Mouse (Mus musculus) limb, embryonic 13.5 days (tissue): ENCODE results near the gene Senp1. TPM values are rescaled to one million over a fixed set of nuclear protein-coding genes. Genes with fewer than 3 reads are reported as not detected.

Source experiments
- ATAC-seq: fragments of 200-750 bp; cut with Nextera tagmentation; 2 replicates; pipeline ENCODE4 v1.8.0; 2017; ENCODE audit warnings: low read depth, moderate number of reproducible peaks, moderate TSS enrichment; ENCODE audit not compliant: low FRiP score
- H3K27ac ChIP-seq: fragments of 300-500 bp; sonication (generic); 2 replicates; pipeline ENCODE4 v1.5.1; 2015; ENCODE audit warnings: inconsistent platforms, mild to moderate bottlenecking, moderate library complexity
- H3K27me3 ChIP-seq: fragments of 300-500 bp; sonication (generic); 2 replicates; pipeline ENCODE4 v1.6.1; 2015; ENCODE audit warnings: mild to moderate bottlenecking, inconsistent platforms
- H3K36me3 ChIP-seq: fragments of 300-500 bp; sonication (generic); 2 replicates; pipeline ENCODE4 v1.6.1; 2015; ENCODE audit warnings: inconsistent platforms, mild to moderate bottlenecking, moderate library complexity
- H3K4me1 ChIP-seq: fragments of 300-500 bp; sonication (generic); 2 replicates; pipeline ENCODE4 v1.6.1; 2015; ENCODE audit warnings: inconsistent platforms
- H3K4me2 ChIP-seq: fragments of 300-500 bp; sonication (generic); replicated peaks from 2 replicates; pipeline ENCODE4 v1.6.1; 2015; ENCODE audit warnings: inconsistent platforms, mild to moderate bottlenecking, moderate library complexity
- H3K4me3 ChIP-seq: fragments of 300-500 bp; sonication (generic); 2 replicates; pipeline ENCODE4 v1.5.1; 2015; ENCODE audit warnings: moderate library complexity, mild to moderate bottlenecking, inconsistent platforms
- H3K9ac ChIP-seq: fragments of 300-500 bp; sonication (generic); 2 replicates; pipeline ENCODE4 v1.6.1; 2015; ENCODE audit warnings: mild to moderate bottlenecking, inconsistent platforms
- H3K9me3 ChIP-seq: fragments of 300-500 bp; sonication (generic); 2 replicates; pipeline ENCODE4 v1.6.1; 2016; ENCODE audit warnings: inconsistent platforms
- WGBS: fragments of 180-500 bp; shearing (Covaris S2); methylation state at CpG from one replicate; pipeline ENCODE4 v1.1.7; 2015; 5-methylcytosine and 5-hydroxymethylcytosine counted together
- polyA plus RNA-seq: library from polyadenylated mRNA; unstranded; fragments of >200 nt; fragmentation: Nextera tagmentation; extraction: Ambion mirVana; gene quantifications from 2 replicates; pipeline ENCODE4 v1.2.1, GENCODE M21; 2015

Senp1 gene
- polyA plus RNA-seq, 1 experiment from 2014 or later = 38.8 TPM

DNA sequence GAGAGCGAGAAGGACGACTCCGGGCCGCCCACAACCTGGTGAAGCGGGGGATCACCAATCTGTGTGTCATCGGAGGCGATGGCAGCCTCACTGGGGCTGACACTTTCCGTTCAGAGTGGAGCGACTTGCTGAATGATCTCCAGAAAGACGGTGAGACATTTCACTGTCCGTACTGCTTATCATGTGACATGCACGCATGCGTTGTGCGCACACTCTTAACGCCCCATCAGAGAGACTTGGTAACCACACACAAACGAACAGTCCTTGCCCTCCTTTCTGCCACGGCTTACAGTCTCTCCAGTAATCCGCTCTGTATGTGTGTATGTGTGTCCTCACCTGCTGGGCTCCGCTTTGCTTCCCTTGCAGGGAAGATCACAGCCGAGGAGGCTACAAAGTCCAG lies 27.3 kb upstream of the Senp1 start:
- H3K9ac ChIP-seq = no peak overlapping the region

GRCm38 (mm10) chr15:98119363-98119762 lies 25.8 kb upstream of the Senp1 start:
- Histone ChIP-seq H3K9ac (no peak overlapping the region), H3K4me2 (no peak overlapping the region), H3K27me3 (no peaks in the 10 kb centered on the region), H3K4me3 (no peak overlapping the region), H3K9me3 (no peaks in the 10 kb centered on the region), H3K36me3 (peaks cover 94% of the 10 kb centered on the region), H3K27ac (no peak overlapping the region), H3K4me1 (no peaks in the 10 kb centered on the region)
- ATAC-seq = no peak
- WGBS = 87% methylated on average over 12 of the region's 12 CpGs

More for the DNA sequence above, 27.3 kb upstream of the Senp1 start:
- Histone ChIP-seq H3K27ac (no peak overlapping the region), H3K4me3 (no peak overlapping the region), H3K4me2 (no peak overlapping the region), H3K36me3 (peaks cover 94% of the 10 kb centered on the region), H3K27me3 (no peaks in the 10 kb centered on the region), H3K9me3 (no peaks in the 10 kb centered on the region), H3K4me1 (no peaks in the 10 kb centered on the region)
- 93% methylated on average over 20 of the region's 20 CpGs for WGBS
- ATAC-seq = no peak

DNA sequence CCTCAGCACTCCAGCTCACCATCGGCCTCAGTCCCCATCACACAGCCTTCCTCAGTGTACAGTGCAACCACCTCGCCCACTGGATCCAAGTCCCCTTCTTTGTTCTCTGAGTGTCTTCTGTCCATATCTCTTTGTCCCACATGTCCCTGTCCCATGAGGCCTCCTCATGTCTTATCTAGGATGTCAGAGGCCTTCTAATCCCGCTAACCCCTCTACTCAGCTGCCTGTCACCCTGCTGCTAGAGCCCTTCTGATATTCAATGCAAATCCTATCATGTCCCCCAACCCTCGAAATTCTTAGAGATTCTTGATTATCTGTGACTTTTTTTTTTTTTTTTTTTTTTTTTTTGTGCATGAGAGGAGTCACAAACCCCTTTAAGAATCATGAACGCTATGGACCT lies 22.7 kb upstream of the Senp1 start:
- H3K36me3 ChIP-seq = peaks cover 83% of the 10 kb centered on the region

GRCm38 (mm10) chr15:98115779-98116163 lies 22.2 kb upstream of the Senp1 start:
- Histone ChIP-seq H3K4me1 (no peaks in the 10 kb centered on the region), H3K4me3 (no peak overlapping the region), H3K27me3 (no peaks in the 10 kb centered on the region), H3K27ac (no peak overlapping the region), H3K9me3 (no peaks in the 10 kb centered on the region), H3K36me3 (peaks cover 78% of the 10 kb centered on the region), H3K4me2 (no peak overlapping the region), H3K9ac (no peak overlapping the region)
- ATAC-seq = no peak
- WGBS = 90% methylated on average over 9 of the region's 9 CpGs

More for the DNA sequence above, 22.7 kb upstream of the Senp1 start:
- H3K4me3 ChIP-seq = no peak overlapping the region
- no peak overlapping the region for H3K4me2 ChIP-seq
- no peaks in the 10 kb centered on the region for H3K27me3 ChIP-seq
- no peak overlapping the region for H3K27ac ChIP-seq
- no peak overlapping the region for H3K9ac ChIP-seq
- H3K9me3 ChIP-seq = no peaks in the 10 kb centered on the region
- 88% methylated on average over 5 of the region's 5 CpGs for WGBS
- ATAC-seq = no peak
- H3K4me1 ChIP-seq = no peaks in the 10 kb centered on the region

DNA sequence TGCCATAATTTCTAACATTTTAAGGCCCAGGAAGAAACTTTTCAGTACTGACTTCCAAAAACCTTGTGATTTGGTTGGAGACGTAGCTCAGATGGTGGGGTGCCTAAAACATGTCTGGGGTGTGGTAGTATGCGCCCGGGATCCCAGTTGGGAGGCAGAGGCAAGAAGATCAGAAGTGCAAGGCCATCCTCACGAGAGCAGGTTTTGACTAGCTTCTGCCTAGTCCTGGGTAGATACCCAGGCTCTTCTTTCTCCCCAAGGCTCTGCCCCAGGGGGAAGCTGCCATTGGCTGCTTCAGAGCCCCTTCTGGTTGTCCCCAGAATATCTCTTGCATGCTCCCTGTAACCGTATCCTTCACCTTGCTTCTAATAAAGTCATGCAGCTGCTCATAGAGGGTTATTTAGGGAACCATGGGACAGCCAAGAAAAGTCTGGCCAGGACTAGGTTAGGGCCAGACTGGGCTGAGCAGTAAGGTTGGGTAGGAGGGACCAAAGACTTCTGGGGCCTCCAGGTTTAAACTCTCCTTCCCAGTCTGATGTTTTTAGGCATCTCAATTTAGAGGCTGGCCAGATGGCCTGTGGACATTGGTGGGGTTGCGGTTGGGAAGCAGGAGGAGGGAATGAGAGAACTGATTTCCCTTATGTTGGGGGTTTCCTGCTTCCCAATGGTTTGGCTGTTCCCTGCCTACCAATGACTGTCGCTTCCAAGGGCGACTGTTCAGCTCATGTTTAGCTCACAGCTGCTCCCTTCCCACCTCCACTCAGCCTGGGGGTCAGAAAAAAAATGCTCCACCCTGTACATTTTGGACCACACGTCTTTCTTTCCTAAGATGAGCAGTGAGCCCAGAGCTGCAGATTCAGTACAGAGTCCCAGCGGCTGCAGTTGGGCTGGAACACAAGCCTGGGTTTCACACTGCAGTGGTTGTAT lies 21.6 kb upstream of the Senp1 start:
- H3K36me3 ChIP-seq = peaks cover 71% of the 10 kb centered on the region

GRCm38 (mm10) chr15:98114098-98114851 lies 20.7 kb upstream of the Senp1 start:
- 75% methylated on average over 10 of the region's 10 CpGs for WGBS
- peaks cover 63% of the 10 kb centered on the region for H3K36me3 ChIP-seq
- no peak for ATAC-seq

More for the DNA sequence above, 21.6 kb upstream of the Senp1 start:
- Histone ChIP-seq H3K9me3 (no peaks in the 10 kb centered on the region), H3K27me3 (no peaks in the 10 kb centered on the region), H3K27ac (no peak overlapping the region), H3K9ac (no peak overlapping the region), H3K4me1 (peaks cover 3% of the 10 kb centered on the region; the same call in 1 of the 2 replicates), H3K4me2 (no peak overlapping the region), H3K4me3 (no peak overlapping the region)
- ATAC-seq = peak; percentile 75
- 80% methylated on average over 10 of the region's 10 CpGs for WGBS

GRCm38 (mm10) chr15:98111791-98112190 lies 18.2 kb upstream of the Senp1 start:
- peaks cover 22% of the 10 kb centered on the region for H3K4me1 ChIP-seq
- no peak overlapping the region for H3K4me3 ChIP-seq
- H3K27ac ChIP-seq = no peak overlapping the region
- no peak overlapping the region for H3K9ac ChIP-seq
- H3K4me2 ChIP-seq = no peak overlapping the region
- peaks cover 41% of the 10 kb centered on the region for H3K36me3 ChIP-seq
- H3K9me3 ChIP-seq = no peaks in the 10 kb centered on the region
- ATAC-seq = no peak
- 82% methylated on average over 5 of the region's 5 CpGs for WGBS
- H3K27me3 ChIP-seq = no peaks in the 10 kb centered on the region

More at GRCm38 (mm10) chr15:98114098-98114851, 20.7 kb upstream of the Senp1 start:
- Histone ChIP-seq H3K27ac (no peak overlapping the region), H3K4me3 (no peak overlapping the region), H3K27me3 (no peaks in the 10 kb centered on the region), H3K9ac (no peak overlapping the region), H3K9me3 (no peaks in the 10 kb centered on the region), H3K4me1 (peaks cover 11% of the 10 kb centered on the region), H3K4me2 (no peak overlapping the region)

DNA sequence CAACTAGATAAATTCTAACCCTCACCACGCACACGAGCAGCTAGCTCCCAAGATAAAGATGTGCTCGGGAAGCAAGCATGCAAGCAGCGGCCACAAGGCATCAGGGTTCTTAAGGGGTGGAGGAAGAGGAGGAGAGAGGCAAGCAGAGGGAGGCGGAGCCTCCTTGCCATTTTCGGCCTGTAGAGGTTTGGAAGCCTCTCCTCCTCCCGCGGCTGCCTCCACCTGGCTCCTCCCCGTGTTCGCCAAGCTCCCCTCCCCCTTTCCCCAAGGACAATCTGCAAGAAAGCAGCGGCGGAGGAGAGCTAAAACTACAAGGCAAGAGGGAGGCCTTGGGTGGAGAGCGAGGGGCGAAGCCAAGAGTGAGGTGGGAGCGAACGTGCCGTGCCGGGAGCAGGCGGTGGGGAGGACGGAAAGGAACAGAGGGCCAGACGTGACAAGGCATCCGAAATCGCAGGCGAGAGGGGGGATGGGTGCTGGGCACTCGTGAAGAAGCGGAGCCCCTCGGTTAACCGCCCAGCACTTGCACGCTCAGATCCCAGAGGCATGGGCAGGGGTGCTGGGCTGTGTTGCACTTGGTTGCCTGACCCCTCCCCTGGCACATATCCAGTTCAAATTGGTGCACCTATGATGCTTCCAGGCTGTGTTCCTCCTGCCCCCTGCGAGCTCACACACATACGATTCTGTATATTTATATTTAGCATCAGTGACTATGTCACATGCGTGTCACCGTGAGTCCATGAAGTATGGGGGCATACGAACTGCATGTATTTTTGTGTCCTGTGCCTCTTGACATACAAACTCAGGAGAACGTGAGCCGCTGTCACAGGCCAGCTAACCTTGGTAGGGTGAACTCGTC lies 15.0 kb upstream of the Senp1 start:
- ATAC-seq = peak; percentile 94
- Histone ChIP-seq H3K4me3 (peak overlapping the region; percentile 71), H3K9ac (peak overlapping the region; percentile 82), H3K9me3 (no peaks in the 10 kb centered on the region), H3K4me2 (peak overlapping the region; percentile 80), H3K4me1 (peaks cover 22% of the 10 kb centered on the region), H3K36me3 (peaks cover 13% of the 10 kb centered on the region), H3K27ac (peak overlapping the region; percentile 79), H3K27me3 (no peaks in the 10 kb centered on the region)
- 2% methylated on average over 37 of the region's 37 CpGs for WGBS

DNA sequence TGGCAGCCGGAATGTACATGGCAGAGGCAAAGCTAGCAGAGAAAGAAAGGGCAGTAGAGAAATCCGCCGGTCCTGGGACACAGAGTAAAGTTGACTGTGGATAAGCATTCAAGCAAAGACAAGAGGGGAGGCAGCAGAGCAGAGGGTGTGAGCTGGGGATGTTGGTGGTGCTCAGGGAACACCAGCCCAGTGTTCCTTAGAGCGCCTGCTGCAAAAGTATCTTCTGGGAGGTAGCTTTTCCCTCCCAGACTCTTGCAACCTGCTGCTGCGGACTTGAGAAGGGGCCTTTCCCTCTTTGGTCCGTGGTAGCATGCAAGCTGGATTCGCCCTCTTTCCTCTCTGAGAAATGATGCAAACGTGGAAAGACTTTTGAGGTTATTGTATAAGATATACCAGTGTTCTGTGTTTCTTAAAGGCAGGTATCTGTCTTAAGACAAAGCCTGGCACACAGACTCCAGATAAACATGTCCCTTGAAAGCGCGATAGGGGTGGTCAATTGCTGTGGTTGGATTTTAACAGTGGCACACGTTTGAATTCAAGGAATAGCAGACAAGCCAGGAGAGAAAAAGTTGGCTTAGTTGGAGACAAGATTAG lies 14.3 kb upstream of the Senp1 start:
- H3K27me3 ChIP-seq = no peaks in the 10 kb centered on the region
- WGBS = 43% methylated on average over 11 of the region's 11 CpGs
- H3K4me2 ChIP-seq = peak overlapping the region; percentile 80
- H3K4me3 ChIP-seq = peak overlapping the region; percentile 71
- peaks cover 11% of the 10 kb centered on the region for H3K36me3 ChIP-seq
- H3K9me3 ChIP-seq = no peaks in the 10 kb centered on the region
- no peak for ATAC-seq
- peaks cover 22% of the 10 kb centered on the region for H3K4me1 ChIP-seq
- H3K27ac ChIP-seq = peak overlapping the region; percentile 79
- peak overlapping the region; percentile 82 for H3K9ac ChIP-seq

- WGBS = 83% methylated on average over 6 of the region's 6 CpGs
- ATAC-seq = no peak
- no peaks in the 10 kb centered on the region for H3K9me3 ChIP-seq
- H3K4me1 ChIP-seq = peaks cover 22% of the 10 kb centered on the region
- H3K9ac ChIP-seq = no peak overlapping the region
- no peak overlapping the region for H3K27ac ChIP-seq
- H3K4me3 ChIP-seq = no peak overlapping the region
- no peak overlapping the region for H3K4me2 ChIP-seq
- H3K36me3 ChIP-seq = peaks cover 5% of the 10 kb centered on the region
- H3K27me3 ChIP-seq = no peaks in the 10 kb centered on the region
Measured at GRCm38 (mm10) chr15:98107230-98107629, 13.7 kb upstream of the Senp1 start.

DNA sequence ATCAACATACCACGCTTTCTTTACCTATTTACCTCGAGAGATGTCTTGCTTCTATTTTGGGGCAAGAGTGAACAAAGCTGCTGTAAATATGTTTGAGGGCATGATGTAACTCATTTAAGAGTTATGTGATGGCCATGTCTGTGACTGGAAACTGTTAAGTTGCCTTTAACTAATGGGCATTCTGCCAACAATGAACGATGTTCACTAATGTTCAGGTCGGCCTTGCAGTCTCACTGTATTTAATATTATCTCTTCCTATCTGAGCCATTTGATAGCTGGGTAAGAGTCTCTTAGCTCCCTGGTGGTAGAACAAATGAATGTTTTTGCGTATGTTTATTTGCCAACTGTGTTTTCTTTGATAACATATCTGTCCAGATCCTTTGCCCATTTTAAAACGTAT lies 13.0 kb upstream of the Senp1 start:
- Histone ChIP-seq H3K9ac (no peak overlapping the region), H3K4me1 (peaks cover 22% of the 10 kb centered on the region), H3K9me3 (no peaks in the 10 kb centered on the region), H3K27me3 (no peaks in the 10 kb centered on the region), H3K27ac (no peak overlapping the region), H3K4me2 (no peak overlapping the region), H3K36me3 (no peaks in the 10 kb centered on the region), H3K4me3 (no peak overlapping the region)
- 77% methylated on average over 6 of the region's 6 CpGs for WGBS
- ATAC-seq = no peak
